Mouse (Mus musculus): ENCODE data around the gene Tmem102. TPM values are rescaled to one million over a fixed set of nuclear protein-coding genes. Genes with fewer than 3 reads are reported as not detected.

The Tmem102 gene
- polyA plus RNA-seq, 1 experiment from 2014 or later: 1.2 TPM

DNA sequence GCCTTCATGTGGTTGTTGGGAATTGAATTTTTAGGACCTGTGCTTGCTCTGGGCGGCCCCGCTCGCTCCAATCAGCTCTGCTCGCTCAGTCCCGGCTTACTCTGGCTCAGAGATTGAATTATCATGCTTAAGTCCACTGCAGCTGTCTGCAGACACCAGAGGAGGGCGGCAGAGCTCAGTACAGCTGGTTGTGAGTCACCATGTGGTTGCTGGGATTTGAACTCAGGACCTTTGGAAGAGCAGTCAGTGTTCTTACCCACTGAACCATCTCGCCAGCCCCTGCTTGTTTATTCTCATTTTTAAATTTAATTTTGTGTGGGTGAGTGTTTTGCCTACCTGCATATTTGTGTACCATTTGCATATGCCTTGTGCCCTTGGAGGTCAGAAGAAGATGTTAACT lies 41.9 kb downstream of the Tmem102 start:
- Histone ChIP-seq H3K36me3 (no peaks in the 10 kb centered on the region), H3K4me1 (peaks cover 33% of the 10 kb centered on the region)
- WGBS: 68% methylated on average over 7 of the region's 7 CpGs

DNA sequence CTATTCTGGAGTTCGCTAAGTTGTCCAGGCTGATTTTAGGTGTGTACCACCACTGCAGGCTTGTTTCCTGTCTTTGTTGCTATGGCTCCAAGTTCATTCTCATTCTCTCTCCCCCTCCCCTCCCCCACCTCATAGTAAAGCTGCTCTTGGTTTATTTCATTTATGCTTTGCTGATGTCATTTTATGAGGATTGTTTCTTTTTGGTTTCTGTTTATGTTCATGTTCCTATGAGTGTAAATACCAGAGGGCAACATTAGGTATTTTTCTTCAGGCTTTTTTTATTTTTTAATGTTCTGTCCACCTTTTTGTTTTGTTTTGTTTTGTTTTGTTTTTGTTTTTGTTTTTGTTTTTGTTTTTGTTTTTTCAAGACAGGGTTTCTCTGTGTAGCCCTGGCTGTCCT lies 43.6 kb downstream of the Tmem102 start, which contains the start of gene Slc35g3:
Slc35g3 (minus strand) TSS at position 101 of the 400 bp plus-strand sequence.
- no peak within 1 kb of the TSS for H3K4me3 ChIP-seq
- H3K4me1 ChIP-seq: peaks cover 28% of the 10 kb centered on the region
- no peaks in the 10 kb centered on the region for H3K27me3 ChIP-seq
- H3K9ac ChIP-seq (replicated peaks): no peak within 1 kb of the TSS
- 83% methylated on average over 1 of the region's 1 CpGs for WGBS
- H3K4me2 ChIP-seq (replicated peaks): no peak within 1 kb of the TSS
- no peak for ATAC-seq (ENCODE audit: low FRiP score, low read depth)
- no peaks in the 10 kb centered on the region for H3K9me3 ChIP-seq
- no peaks in the 10 kb centered on the region for H3K36me3 ChIP-seq
- H3K27ac ChIP-seq (replicated peaks): peak within 1 kb of the TSS; percentile 98

More for the DNA sequence above, 41.9 kb downstream of the Tmem102 start:
- H3K9ac ChIP-seq (replicated peaks): no peak overlapping the region
- no peak for ATAC-seq (ENCODE audit: low FRiP score, low read depth)
- H3K4me3 ChIP-seq: no peak overlapping the region
- H3K27me3 ChIP-seq: peaks cover 8% of the 10 kb centered on the region
- H3K9me3 ChIP-seq: no peaks in the 10 kb centered on the region
- no peak overlapping the region for H3K4me2 ChIP-seq (replicated peaks)
- no peak overlapping the region for H3K27ac ChIP-seq (replicated peaks)

- 93% methylated on average over 7 of the region's 7 CpGs for WGBS
- Histone ChIP-seq H3K27ac (replicated peaks) (peak overlapping the region; percentile 98), H3K4me2 (replicated peaks) (no peak overlapping the region), H3K4me3 (no peak overlapping the region), H3K9me3 (no peaks in the 10 kb centered on the region), H3K27me3 (no peaks in the 10 kb centered on the region), H3K4me1 (peaks cover 32% of the 10 kb centered on the region), H3K9ac (replicated peaks) (no peak overlapping the region), H3K36me3 (no peaks in the 10 kb centered on the region)
- ATAC-seq (ENCODE audit: low FRiP score, low read depth): no peak
Observed at GRCm38 (mm10) chr11:69760901-69761200, 44.6 kb downstream of the Tmem102 start.

DNA sequence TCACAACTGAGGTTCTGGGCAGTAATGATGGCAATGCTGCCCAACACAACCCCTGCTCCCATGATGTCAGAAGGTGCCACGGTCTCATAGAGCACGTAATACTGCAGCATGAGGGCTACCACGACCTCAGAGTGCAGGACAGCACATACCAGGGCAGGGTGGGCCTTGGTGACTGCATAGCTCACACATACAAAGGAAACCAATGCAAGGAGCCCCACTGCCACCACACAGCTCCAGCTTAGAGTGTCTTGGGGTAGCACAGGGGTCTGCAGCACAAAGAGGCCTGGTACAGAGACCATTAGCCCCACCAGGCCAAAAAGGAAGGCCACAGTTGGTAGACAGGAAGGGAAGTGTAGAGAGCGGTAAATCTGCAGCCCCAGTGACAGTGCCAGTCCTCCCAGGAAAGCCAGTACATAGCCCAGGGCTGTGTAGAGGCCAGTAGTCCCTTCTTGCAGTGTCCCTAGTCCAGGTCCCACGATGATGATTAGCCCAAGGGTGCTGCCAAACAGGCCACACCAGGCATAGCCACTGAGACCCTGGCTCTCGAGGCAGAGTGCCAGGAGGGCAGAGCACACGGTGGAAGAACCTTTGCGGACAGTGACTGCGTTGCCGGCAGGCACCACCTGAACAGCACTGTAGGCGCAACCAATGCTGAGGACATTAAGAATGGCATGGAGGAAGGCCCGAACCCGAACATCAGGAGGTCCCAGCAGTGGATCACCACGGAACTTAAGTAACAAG lies 45.1 kb downstream of the Tmem102 start:
- Histone ChIP-seq H3K9me3 (no peaks in the 10 kb centered on the region), H3K27ac (replicated peaks) (peak overlapping the region; percentile 98), H3K4me3 (peak overlapping the region; percentile 54; the same call in 1 of the 2 replicates), H3K4me1 (peaks cover 35% of the 10 kb centered on the region), H3K36me3 (no peaks in the 10 kb centered on the region), H3K4me2 (replicated peaks) (peak overlapping the region; percentile 89), H3K27me3 (no peaks in the 10 kb centered on the region), H3K9ac (replicated peaks) (peak overlapping the region; percentile 61)
- 77% methylated on average over 14 of the region's 14 CpGs for WGBS
- no peak for ATAC-seq (ENCODE audit: low FRiP score, low read depth)

- ATAC-seq (ENCODE audit: low FRiP score, low read depth): peak; percentile 85
- WGBS: under 1% methylated on average over 37 of the region's 37 CpGs
- Histone ChIP-seq H3K4me2 (replicated peaks) (peak overlapping the region; percentile 89), H3K27ac (replicated peaks) (peak overlapping the region; percentile 98), H3K9me3 (no peaks in the 10 kb centered on the region), H3K36me3 (no peaks in the 10 kb centered on the region), H3K27me3 (no peaks in the 10 kb centered on the region), H3K9ac (replicated peaks) (peak overlapping the region; percentile 61), H3K4me3 (peak overlapping the region; percentile 54), H3K4me1 (peaks cover 41% of the 10 kb centered on the region)
Observed at GRCm38 (mm10) chr11:69758971-69759721, 46.3 kb downstream of the Tmem102 start.

- Histone ChIP-seq H3K4me1 (peaks cover 45% of the 10 kb centered on the region), H3K4me3 (peak within 1 kb of the TSS; percentile 54), H3K27me3 (no peaks in the 10 kb centered on the region), H3K36me3 (no peaks in the 10 kb centered on the region), H3K9ac (replicated peaks) (peak within 1 kb of the TSS; percentile 76), H3K27ac (replicated peaks) (peak within 1 kb of the TSS; percentile 98), H3K4me2 (replicated peaks) (peak within 1 kb of the TSS; percentile 89), H3K9me3 (no peaks in the 10 kb centered on the region)
- whole genome bisulfite sequencing: 0% methylated on average over 34 of the region's 36 CpGs
- peak; percentile 95 for ATAC-seq (ENCODE audit: low FRiP score, low read depth)
Observed at GRCm38 (mm10) chr11:69758478-69758970, 46.9 kb downstream of the Tmem102 start, which contains the start of gene Polr2a. Gene Polr2a, minus strand, starts transcription at chr11:69758637.

GRCm38 (mm10) chr11:69758090-69758456 lies 47.4 kb downstream of the Tmem102 start:
- under 1% methylated on average over 26 of the region's 26 CpGs for WGBS
- Histone ChIP-seq H3K4me1 (peaks cover 46% of the 10 kb centered on the region), H3K27me3 (no peaks in the 10 kb centered on the region), H3K36me3 (no peaks in the 10 kb centered on the region), H3K9ac (replicated peaks) (peak overlapping the region; percentile 76), H3K4me2 (replicated peaks) (peak overlapping the region; percentile 89), H3K4me3 (peak overlapping the region; percentile 54), H3K9me3 (no peaks in the 10 kb centered on the region), H3K27ac (replicated peaks) (peak overlapping the region; percentile 98)
- ATAC-seq (ENCODE audit: low FRiP score, low read depth): peak; percentile 84

DNA sequence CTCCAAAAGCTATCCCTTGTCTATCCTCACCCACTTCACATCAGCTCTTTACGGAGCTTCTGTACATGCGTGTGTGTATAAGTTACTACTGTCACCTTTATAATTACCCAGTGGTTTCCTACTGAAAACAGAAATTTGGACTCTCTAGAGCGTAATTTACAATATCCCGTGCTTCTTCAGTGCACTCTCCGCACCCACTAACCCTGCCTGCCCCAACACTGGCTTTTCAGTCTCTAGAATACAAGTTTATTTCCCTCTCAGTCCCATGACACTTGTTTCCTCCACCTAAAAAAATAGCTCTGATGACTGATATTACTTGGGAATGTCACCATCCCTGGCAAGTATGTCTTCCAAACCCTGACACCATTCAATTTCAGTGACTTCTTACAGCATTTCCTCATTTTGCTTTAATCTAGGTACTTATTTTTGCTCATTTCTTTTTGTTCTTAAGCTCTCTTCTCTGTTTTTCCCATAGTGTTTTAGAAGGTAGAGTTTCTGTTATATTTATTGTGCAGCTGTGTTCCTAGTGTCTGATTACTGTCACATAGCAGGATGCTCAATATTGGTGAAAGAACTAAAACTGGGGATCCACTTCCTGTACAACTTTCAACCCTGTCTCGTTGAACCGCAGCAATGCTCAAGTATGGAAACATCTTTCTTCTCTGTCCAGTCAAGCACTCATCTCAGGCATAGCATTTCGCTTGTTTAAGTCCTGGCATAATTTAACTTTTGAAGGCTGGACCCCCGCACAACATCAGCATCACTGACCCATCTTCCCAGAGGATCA lies 47.9 kb downstream of the Tmem102 start:
- peaks cover 52% of the 10 kb centered on the region for H3K4me1 ChIP-seq
- peak overlapping the region; percentile 76 for H3K9ac ChIP-seq (replicated peaks)
- peak overlapping the region; percentile 89 for H3K4me2 ChIP-seq (replicated peaks)
- H3K27ac ChIP-seq (replicated peaks): peak overlapping the region; percentile 98
- no peak for ATAC-seq (ENCODE audit: low FRiP score, low read depth)
- no peaks in the 10 kb centered on the region for H3K9me3 ChIP-seq
- H3K36me3 ChIP-seq: no peaks in the 10 kb centered on the region
- H3K4me3 ChIP-seq: peak overlapping the region; percentile 54
- no peaks in the 10 kb centered on the region for H3K27me3 ChIP-seq
- 46% methylated on average over 9 of the region's 9 CpGs for WGBS

GRCm38 (mm10) chr11:69754701-69755100 lies 50.7 kb downstream of the Tmem102 start:
- Histone ChIP-seq H3K4me3 (0 out of 2 replicates have a peak overlapping the region, but pooled peaks have one; percentile 9), H3K36me3 (no peaks in the 10 kb centered on the region), H3K9ac (replicated peaks) (no peak overlapping the region), H3K9me3 (no peaks in the 10 kb centered on the region), H3K4me1 (peaks cover 46% of the 10 kb centered on the region), H3K27me3 (no peaks in the 10 kb centered on the region), H3K4me2 (replicated peaks) (peak overlapping the region; percentile 89), H3K27ac (replicated peaks) (no peak overlapping the region)
- WGBS: 61% methylated on average over 3 of the region's 3 CpGs
- ATAC-seq (ENCODE audit: low FRiP score, low read depth): no peak

DNA sequence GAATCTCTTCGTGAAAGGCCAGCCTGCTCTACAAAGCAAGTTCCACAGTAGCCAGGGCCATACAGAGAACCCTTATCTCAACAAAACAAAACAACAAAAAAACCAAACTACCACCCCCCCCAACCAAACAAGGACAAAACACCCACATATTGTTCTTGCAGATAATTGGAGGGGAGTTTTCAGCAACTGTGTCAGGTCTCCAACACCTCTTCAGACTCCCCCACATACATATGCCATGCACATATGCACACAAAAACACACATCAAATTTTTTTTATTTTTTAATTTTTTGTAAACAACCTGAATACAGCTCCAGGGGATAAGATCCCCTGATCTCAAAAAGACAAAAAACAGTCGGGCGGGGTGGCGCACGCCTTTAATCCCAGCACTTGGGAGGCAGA lies 51.2 kb downstream of the Tmem102 start:
- H3K4me3 ChIP-seq: no peak overlapping the region
- no peak overlapping the region for H3K9ac ChIP-seq (replicated peaks)
- H3K4me2 ChIP-seq (replicated peaks): peak overlapping the region; percentile 15; the same call in 1 of the 2 replicates
- H3K4me1 ChIP-seq: peaks cover 44% of the 10 kb centered on the region
- no peaks in the 10 kb centered on the region for H3K9me3 ChIP-seq
- no peaks in the 10 kb centered on the region for H3K36me3 ChIP-seq
- ATAC-seq (ENCODE audit: low FRiP score, low read depth): no peak
- no peak overlapping the region for H3K27ac ChIP-seq (replicated peaks)
- H3K27me3 ChIP-seq: no peaks in the 10 kb centered on the region
- 90% methylated on average over 5 of the region's 5 CpGs for WGBS

Data from midbrain, embryonic 12.5 days (tissue).